Mouse (Mus musculus): ENCODE data around the gene Caln1.

DNA sequence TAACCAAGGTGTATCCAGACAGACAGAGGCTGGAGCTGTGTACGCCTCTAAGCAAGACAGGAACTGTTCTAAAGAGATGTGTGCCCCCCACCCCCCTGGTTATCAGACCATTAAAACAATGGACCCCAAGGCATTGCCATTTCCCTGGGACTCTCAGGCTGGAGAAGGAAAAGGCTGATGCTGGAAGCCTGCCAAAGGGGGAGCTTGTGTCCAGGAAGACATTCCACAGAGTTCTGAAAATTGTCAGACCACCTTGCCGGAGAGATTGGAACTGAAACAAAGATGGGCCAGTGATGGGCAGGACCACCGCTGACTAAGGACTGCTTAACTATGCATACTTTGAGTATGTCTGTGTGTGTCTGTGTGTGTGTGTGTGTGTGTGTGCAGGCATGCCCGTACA lies 480.4 kb downstream of the Caln1 start:
- TF ChIP-seq MAFK (IDR thresholded peaks at IDR 0.05; ENCODE audit: insufficient read depth, low read depth, low read length) (no peak), CHD2 (IDR thresholded peaks at IDR 0.05; ENCODE audit: low read depth, low read length) (no peak), ZC3H11A (IDR thresholded peaks at IDR 0.05; ENCODE audit: borderline replicate concordance, low read depth, low read length) (no peak), HCFC1 (IDR thresholded peaks at IDR 0.05; ENCODE audit: borderline replicate concordance, insufficient read depth, low read length) (no peak)
